Mouse (Mus musculus) spleen, embryonic (tissue): ENCODE measurements around the gene Fzd7.

ENCODE experiments used
- CTCF ChIA-PET: fragments of 350-600 bp; sonication (Branson Sonifier 250); formaldehyde crosslinking; loops from one replicate; lab custom pipeline; 2022; lab: Charles Lee

The Fzd7 gene

DNA sequence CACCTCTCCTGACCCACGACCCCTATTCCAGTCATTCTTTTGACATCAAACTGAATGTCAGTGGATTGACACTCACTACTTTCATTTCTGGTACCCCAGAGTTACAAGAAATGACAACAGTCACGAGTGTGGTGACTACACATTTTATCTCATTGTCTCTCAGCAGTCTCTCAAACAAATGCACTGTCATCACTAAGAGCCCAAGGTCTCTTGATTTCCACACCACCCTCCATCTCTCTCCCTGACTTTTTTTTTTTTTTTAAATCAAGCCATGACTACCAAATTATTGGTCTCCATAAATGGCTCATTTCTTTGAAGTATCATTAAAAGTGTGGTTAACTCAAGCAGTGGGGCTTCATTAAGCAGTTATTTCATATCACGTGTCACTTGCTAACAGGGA lies 17.1 kb downstream of the Fzd7 start:
- CTCF ChIA-PET, result no interaction called here

DNA sequence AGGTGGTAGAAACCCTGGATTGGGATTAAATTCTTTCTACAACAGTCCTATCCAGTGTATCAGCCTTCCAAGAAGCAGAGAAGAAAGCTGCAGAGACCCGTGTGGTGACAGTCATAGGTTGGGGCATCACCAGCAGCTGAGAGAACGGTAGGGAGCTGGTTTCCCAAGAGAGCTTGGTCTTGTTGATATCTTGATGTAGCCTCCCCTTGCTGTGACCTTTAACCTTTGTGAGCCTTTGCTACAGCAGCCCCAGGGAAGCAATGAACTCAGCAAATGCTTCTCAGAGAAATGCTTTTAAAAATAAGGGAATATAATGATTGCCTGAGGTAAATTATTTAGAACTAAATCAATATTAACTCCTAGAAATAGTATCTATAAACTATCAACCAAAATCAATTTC lies 20.1 kb downstream of the Fzd7 start:
- CTCF ChIA-PET, result no interaction called here

DNA sequence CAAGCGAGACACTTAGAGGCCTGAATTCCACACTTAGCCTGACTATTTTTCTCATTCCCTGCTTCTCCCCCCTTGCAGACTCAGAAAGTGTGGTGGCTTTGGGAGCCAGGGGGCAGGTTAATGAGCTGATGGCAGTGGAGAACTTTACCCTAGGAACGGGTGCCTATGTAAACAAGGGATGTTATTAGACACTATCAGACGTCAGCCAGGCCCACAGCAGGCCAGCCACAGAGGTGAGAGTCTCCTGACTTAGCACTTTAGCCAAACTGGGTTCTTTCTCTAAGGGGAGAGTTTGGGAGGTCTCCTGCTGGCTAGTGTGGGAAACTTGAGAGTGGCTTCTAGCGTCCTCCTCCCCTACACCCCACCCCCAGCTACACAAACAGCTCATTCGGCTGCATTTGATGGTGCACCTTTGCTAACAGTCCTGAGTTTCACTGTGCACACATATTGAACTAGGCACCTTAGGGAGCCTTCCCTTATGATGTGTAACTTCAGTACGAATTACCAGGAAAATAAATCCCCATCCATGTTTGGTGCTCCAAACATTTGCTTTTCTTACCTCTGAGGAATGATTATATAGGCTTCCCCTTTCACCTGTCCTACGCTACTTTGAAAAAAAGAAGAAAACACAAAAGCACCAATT lies 21.6 kb downstream of the Fzd7 start:
- CTCF ChIA-PET, result no interaction called here

DNA sequence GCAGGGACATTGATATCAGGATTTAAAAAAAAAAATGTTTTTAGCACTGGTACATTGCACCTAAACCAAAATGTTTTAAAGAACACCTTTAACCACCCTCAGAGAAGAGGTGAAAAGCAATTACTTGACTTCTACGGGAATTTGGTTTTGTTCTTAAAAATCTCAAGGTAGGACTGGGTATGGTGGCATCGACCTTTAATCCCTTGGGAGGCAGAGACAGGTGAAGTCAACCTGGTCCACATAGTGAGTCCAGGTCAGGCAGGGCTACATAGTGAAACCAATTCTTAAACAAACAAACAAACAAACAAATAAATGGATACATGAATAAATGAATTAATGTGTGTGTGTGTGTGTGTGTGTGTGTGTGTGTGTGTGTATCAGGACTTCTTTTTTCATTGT lies 22.1 kb downstream of the Fzd7 start:
- CTCF ChIA-PET, result no interaction called here

DNA sequence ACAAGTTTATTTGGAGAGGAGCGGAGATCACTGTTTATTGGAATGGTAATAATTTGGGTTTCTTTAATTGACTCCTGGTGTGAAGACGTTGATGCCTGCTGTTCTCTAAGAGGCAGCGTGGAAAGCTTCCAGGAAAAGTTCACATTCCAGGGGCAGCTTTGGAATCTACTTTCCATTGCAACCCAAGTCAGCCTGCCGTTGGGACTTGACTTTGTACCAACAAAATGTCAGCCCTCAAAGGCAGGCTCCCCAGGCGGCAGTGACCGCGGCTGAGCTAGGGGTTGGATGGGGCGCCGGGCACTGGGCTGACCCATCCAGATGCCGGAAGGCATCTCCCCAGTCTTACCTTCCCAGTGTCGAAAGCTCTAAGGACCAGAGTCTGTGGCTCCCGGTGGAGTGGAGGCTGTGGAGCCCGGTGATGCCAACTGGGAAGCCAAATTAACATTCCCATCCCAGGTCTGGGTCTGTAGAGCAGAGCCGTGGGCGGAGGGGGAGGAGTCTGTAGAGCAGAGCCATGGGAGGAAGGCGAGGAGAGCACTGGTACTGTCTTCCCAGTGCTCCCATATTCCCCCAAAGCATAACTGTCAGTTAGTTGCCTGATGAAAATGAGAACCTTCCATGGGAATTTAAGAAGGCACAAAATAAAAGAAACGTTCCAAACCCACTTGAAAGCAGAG lies 26.4 kb downstream of the Fzd7 start:
- CTCF ChIA-PET, result no interaction called here

DNA sequence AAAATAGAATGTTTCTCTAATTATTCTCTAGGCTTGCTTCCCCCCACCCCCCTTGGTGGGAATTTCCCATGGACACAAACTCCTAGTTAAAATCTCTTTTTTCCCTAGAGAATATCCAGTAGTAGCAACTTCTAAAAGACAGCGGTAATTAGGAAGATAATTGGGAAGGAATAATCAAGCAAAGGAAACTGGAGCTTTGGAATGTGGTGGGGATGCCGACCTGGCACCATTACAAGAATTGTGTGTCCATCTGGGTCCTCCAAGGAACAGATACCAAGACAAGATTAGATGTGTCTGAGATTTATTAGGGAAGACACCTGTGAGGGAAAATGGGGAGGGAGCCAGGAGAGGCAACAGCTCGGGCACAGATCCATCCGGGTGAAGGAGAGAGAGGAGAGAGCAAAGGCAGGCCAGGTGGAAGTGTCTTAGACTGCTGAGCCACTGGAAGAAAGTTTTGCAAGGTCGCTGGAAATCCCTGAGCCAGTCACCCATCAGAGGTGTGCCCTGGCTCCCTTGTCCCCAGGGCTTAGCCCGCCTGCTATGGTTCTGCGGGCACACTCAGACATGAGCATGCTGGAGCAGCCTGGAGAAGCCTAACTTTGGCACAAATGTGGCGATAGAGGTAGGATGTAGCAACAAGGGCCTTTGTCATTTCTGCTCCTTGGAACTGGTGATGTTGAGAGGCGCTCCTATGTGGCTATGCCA lies 29.5 kb downstream of the Fzd7 start:
- CTCF ChIA-PET, result no interaction called here

DNA sequence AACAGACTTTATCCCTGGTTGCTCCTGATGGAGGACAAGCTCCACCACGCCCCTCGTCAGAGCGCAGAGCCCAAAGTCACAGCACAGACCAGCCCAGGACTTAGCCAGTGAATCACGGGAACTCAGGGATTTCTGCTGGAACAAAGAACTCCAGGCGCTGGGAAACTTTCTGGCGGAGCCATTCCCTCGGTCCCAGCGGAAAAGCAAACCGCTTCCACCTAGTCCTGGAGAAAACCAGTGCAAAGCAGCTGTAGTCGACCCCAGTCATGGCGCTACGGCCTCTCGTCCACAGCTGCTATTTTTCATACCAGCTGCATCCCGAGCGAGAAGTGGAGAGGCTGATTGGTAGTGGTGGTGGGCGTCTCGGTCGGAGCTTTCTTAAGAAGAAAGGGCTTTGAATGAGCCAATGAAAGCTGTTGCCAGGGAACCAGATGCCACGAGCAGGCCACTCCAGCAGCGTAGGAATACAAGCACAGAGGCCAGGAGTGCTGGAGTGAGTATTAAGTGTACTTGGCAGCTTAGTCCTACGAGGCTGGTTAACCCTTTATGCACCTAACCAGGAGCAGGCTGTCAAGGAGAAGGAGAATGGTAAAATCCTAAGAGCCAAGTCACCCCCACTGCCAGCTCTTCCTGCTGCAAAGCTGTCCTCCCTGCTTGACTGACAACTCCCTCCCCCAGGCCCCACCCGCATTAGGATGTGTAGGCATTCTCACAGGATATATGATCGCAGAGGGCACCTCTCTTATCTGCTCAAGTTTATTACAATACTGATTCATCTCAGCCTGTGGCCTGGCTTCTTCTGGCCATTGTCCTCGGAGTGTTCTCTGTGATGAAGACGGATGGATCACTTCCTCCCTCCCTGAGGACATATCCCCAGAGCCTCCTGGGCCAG lies 34.0 kb downstream of the Fzd7 start, which contains the start of gene Gm973:
Gene Gm973 (plus strand): TSS at position 239 of the 892 bp plus-strand sequence.
- CTCF ChIA-PET, result no interaction called here

DNA sequence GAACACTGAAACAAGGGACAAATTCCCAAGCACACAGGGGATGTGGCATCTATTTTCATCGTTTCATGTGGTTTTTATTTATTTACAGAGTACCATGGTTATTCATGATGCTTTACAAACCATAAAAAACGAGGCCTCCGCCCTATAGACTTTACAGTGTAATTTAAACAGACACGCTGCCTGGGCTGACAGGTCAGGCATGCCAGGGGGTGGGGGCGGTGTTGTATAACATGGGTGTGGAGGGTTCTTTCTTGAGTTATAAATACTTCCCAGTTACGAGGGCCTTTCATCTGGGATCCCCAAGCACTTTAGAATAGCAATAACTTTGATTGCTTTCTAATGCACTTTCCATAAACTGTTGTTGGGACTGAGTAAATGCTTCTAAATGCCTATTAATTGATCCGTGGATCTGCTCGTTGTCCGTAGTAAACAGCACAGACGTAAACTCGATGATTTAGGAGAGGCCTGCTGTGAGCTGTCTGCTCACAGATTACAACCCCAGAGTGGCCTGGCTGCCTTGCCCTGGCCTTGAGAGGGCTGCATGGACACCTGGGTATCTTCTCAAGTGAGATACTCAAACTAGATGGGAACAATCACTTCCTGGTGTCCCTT lies 38.1 kb downstream of the Fzd7 start:
- CTCF ChIA-PET, result no interaction called here

DNA sequence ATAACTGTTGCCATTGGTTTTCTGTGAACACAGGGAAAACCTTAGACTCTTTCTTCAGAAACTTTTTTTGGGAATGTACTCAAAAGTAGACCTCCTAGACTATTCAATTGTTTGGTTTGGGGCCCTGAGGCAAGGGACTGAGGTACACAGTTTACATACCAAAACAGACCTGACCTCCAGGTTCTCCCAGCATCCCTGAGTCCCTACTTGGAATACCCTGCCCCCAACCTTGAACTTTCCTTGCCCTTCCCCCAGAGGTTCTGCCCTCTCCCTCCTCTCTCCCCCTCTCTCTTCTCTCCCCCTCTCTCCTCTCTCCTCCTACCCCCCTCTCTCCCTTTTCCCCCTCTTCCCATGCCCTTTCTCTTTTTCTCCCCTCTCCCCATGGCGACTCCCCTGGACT lies 40.2 kb downstream of the Fzd7 start:
- CTCF ChIA-PET, result no interaction called here

DNA sequence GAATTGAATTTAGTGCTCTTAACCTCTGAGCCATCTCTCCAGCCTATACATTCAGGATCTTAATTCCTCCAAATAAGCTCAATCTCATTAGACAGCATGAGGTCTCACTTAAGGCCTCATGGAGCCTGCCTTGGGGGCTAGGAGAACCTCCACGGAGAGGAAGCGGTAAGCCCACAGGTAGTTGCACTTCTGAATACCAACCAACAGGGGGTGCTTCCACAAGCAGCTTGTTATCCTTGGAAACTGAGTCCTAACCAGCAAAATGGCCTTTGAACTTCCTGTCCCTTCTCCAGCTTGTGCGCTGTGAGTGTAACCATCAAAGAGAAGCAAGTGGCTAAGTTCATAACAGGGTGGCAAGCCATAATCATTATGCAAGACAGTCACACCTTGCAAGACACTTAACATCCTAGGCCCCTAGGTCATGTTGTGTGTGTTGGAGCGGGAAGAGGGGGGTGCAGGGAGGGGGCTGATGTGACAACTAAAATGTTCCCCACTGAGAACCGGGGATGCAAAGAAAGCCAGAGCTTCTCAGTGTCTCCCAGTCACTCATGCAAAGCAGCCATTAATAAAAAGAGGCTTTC lies 41.2 kb downstream of the Fzd7 start:
- CTCF ChIA-PET, result no interaction called here

DNA sequence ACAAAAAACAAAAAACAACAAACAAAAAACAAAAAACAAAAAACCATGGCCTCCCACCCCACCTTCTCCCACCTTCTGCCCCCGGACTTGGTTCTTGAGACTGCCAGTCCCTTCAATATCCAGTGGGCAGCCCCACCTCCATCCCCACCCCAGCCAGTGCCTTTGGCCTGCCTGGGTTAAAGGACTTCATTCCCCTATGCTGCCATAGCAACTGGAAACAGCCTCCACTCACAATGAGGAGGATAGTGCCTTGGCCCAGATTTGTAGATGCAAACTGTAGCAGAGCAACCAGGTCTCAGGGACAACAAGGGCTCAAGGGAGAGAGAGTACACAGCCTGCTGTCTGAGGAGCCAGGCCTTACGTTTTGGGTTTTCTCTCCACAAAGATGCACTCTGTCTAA lies 41.8 kb downstream of the Fzd7 start:
- CTCF ChIA-PET, result no interaction called here

DNA sequence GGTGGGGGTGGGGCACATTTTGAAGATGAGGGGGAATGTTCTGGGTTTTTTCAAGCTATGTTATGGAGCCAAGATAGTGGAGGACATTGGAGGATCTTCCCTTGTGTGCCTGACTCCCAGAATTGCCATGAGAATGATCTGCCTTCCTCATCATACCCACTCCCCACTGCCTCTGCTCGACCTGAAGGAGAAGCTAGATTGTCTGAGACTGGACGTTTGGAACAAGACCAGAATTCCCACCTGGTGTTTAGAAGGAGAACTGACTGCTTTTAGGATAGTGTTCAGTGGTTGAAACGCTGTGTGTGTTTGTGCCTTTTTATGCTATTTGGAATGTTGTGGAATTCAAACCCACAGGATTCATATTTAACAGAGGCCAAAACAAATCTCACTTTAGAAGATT lies 42.5 kb downstream of the Fzd7 start:
- CTCF ChIA-PET, result no interaction called here

DNA sequence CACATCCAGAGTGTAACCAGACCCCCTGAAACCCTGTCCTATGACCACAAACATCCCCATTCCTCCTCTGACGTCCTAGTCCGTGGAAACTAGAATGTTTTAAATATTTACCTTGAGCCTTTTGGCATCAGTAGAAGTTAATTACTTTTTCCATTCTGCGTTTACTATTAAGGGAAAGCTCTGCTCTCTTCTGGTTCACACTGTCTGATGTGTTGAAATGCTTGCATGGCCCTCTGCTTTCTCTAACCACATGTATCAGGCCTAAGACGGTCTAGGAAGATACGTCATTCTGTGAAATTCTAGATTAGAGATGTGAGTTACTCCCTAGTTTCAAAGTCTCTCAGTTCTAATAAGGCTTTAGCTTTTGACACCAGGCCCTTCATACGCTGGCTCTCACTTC lies 45.0 kb downstream of the Fzd7 start:
- CTCF ChIA-PET, result no interaction called here

DNA sequence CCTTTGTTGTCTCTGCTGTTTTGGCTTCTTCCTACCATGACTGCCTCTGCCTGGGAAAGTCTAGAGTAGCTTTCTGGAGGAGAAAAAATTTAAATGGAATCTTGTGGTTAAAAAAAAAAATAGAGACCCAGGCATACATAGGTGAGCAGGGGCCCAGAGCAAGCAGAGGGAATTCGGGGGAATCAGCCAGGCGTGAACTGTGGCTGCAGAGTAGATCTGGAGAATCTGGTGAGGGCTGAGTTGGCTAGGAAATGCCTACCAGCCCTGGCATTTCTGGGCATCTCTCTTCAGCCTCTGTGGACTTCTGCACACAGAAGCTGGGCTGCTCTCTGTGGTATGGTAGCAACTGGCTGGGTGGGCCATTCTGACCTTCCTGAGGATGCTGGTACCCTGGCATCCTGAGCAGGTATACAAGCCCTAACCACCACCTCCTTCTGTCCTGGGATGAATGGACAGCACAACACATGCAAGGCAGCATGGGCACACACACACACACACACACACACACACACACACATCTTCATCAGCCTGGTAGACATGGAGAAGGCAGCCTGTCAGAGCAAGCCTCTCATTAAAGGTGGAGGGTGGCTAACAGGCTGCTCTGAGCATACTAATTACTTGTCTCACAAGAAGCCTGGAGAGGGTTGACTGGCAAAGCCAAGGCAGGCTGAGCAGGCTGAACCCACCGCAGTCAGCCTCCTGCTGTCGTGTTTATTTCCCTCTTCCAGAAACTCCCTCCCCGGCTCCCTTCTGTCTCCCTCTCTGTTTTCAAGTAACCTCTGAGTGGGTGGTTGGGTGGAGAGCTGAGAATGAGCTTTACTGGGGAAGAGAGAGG lies 53.0 kb downstream of the Fzd7 start:
- CTCF ChIA-PET, result no interaction called here
